Mouse (Mus musculus): ENCODE results near the gene Mapk8ip2. TPM values are rescaled to one million over a fixed set of nuclear protein-coding genes. Genes with fewer than 3 reads are reported as not detected.

Gene Mapk8ip2
- total and polyA plus RNA-seq, 3 experiments: 0.04 TPM; not detected in 2

- Histone ChIP-seq H3K4me1 (ENCODE audit: control insufficient read depth in 1 of 2, insufficient read depth in 2 of 2) (peaks cover 0 to 14% of the 10 kb centered on the region in 2 experiments; a peak in 2 of 4 replicates), H3K4me2 (ENCODE audit: insufficient read depth, low read depth, poor library complexity, severe bottlenecking) (peak within 1 kb of the TSS; percentile 85), H3K27me3 (replicated peaks) (no peaks in the 10 kb centered on the region), H3K9me3 (replicated peaks; ENCODE audit: low read length) (no peaks in the 10 kb centered on the region), H3K27ac (ENCODE audit: insufficient read depth, low read depth) (peak within 1 kb of the TSS; percentile 76), H3K4me3 (replicated peaks in 1 of 3; ENCODE audit: low read depth in 2 of 3, low read length in 2 of 3, poor library complexity in 1 of 3) (peak within 1 kb of the TSS; percentile 79 to 90 (median 80)), H3K79me2 (replicated peaks; ENCODE audit: control insufficient read depth, extremely low read depth, insufficient read depth, poor library complexity, severe bottlenecking) (peaks cover 12% of the 10 kb centered on the region), H3K9ac (ENCODE audit: insufficient read depth, low read depth) (peak within 1 kb of the TSS; percentile 91), H3K36me3 (replicated peaks in 1 of 2; ENCODE audit: control insufficient read depth in 1 of 2, insufficient read depth in 1 of 2, low read length in 1 of 2) (peaks cover 21 to 36% of the 10 kb centered on the region in 2 experiments)
- TF ChIP-seq ETS1 (conservative IDR thresholded peaks at IDR 0.05; ENCODE audit: low read depth, low read length): 0 out of 2 replicates have a peak, but pooled peaks have one; percentile 30
- no peak; the same call in 1 of the 2 replicates for TF ChIP-seq MAX (IDR thresholded peaks at IDR 0.05; ENCODE audit: low read length)
- TF ChIP-seq JUN (IDR thresholded peaks at IDR 0.05; ENCODE audit: insufficient read depth, low read depth, low read length): peak; percentile 23; the same call in 1 of the 2 replicates
- no peak for TF ChIP-seq CTCF (conservative IDR thresholded peaks at IDR 0.05 in 1 of 2, IDR thresholded peaks at IDR 0.05 in 1 of 2; ENCODE audit: low read depth in 2 of 2, low read length in 2 of 2)
- TF ChIP-seq ZNF384 (IDR thresholded peaks at IDR 0.05; ENCODE audit: low read depth, low read length): no peak
- TF ChIP-seq E2F4 (IDR thresholded peaks at IDR 0.05; ENCODE audit: insufficient replicate concordance, low read depth, low read length): no peak
- TF ChIP-seq GABPA (IDR thresholded peaks at IDR 0.05; ENCODE audit: insufficient replicate concordance, low read depth, low read length): no peak
- TF ChIP-seq ZMIZ1 (IDR thresholded peaks at IDR 0.05; ENCODE audit: low read depth, low read length): peak; percentile 90
- peak; percentile 29; the same call in 1 of the 2 replicates for TF ChIP-seq IRF4 (IDR thresholded peaks at IDR 0.05; ENCODE audit: low read depth, low read length)
- no peak for TF ChIP-seq JUND (conservative IDR thresholded peaks at IDR 0.05; ENCODE audit: low read depth, low read length)
- peak; percentile 92; the same call in 1 of the 2 replicates for TF ChIP-seq SIN3A (IDR thresholded peaks at IDR 0.05; ENCODE audit: low read length)
- no peak; the same call in 1 of the 2 replicates for TF ChIP-seq NRF1 (IDR thresholded peaks at IDR 0.05; ENCODE audit: low read depth, low read length)
- 0 out of 2 replicates have a peak, but pooled peaks have one; percentile 43 for TF ChIP-seq KAT2A (IDR thresholded peaks at IDR 0.05; ENCODE audit: insufficient replicate concordance, low read length)
- TF ChIP-seq MAZ (IDR thresholded peaks at IDR 0.05; ENCODE audit: low read depth, low read length): 0 out of 2 replicates have a peak, but pooled peaks have one; percentile 10
- TF ChIP-seq TBP (conservative IDR thresholded peaks at IDR 0.05; ENCODE audit: low read depth, low read length): peak; percentile 98
- TF ChIP-seq POLR2A (IDR thresholded peaks at IDR 0.05; ENCODE audit: low read depth, low read length): peak; percentile 92
- peak; percentile 30; the same call in 1 of the 2 replicates for TF ChIP-seq MYC (IDR thresholded peaks at IDR 0.05; ENCODE audit: low read depth, low read length)
- no peak for TF ChIP-seq ZKSCAN1 (IDR thresholded peaks at IDR 0.05; ENCODE audit: borderline replicate concordance, low read depth, low read length)
- no peak for TF ChIP-seq UBTF (IDR thresholded peaks at IDR 0.05; ENCODE audit: low read depth, low read length)
- TF ChIP-seq HCFC1 (IDR thresholded peaks at IDR 0.05; ENCODE audit: low read depth, low read length): peak; percentile 70
- peak; percentile 75 for TF ChIP-seq POLR2AphosphoS2 (IDR thresholded peaks at IDR 0.05; ENCODE audit: low read depth, low read length)
- no peak for TF ChIP-seq PAX5 (IDR thresholded peaks at IDR 0.05; ENCODE audit: low read length)
- TF ChIP-seq TCF12 (IDR thresholded peaks at IDR 0.05; ENCODE audit: low read depth, low read length): peak; percentile 69
- TF ChIP-seq RAD21 (IDR thresholded peaks at IDR 0.05; ENCODE audit: low read depth, low read length): no peak
- TF ChIP-seq ZC3H11A (IDR thresholded peaks at IDR 0.05; ENCODE audit: low read depth, low read length): no peak
- TF ChIP-seq CHD2 (IDR thresholded peaks at IDR 0.05; ENCODE audit: low read length): no peak
- no peak for TF ChIP-seq MEF2A (IDR thresholded peaks at IDR 0.05; ENCODE audit: borderline replicate concordance, low read depth, low read length)
- peak; percentile 77 for TF ChIP-seq MXI1 (IDR thresholded peaks at IDR 0.05; ENCODE audit: low read depth, low read length)
- TF ChIP-seq EP300 (IDR thresholded peaks at IDR 0.05; ENCODE audit: low read length): no peak
- TF ChIP-seq SMC3 (IDR thresholded peaks at IDR 0.05; ENCODE audit: low read depth, low read length): no peak
- no peak for TF ChIP-seq CHD1 (IDR thresholded peaks at IDR 0.05; ENCODE audit: low read depth, low read length)
- TF ChIP-seq NELFE (IDR thresholded peaks at IDR 0.05; ENCODE audit: low read depth, low read length): peak; percentile 81
- TF ChIP-seq MAFK (IDR thresholded peaks at IDR 0.05; ENCODE audit: insufficient replicate concordance, low read length): no peak
- TF ChIP-seq USF1 (IDR thresholded peaks at IDR 0.05; ENCODE audit: low read depth, low read length): peak; percentile 47
- TF ChIP-seq ELF1 (IDR thresholded peaks at IDR 0.05; ENCODE audit: low read depth, low read length): peak; percentile 95
- peak; percentile 89 for TF ChIP-seq BHLHE40 (IDR thresholded peaks at IDR 0.05; ENCODE audit: low read depth, low read length)
- no peak for TF ChIP-seq USF2 (conservative IDR thresholded peaks at IDR 0.05; ENCODE audit: low read depth, low read length)
- no peak for TF ChIP-seq RCOR1 (conservative IDR thresholded peaks at IDR 0.05; ENCODE audit: low read depth, low read length)
- DNase-seq (ENCODE audit: extremely low read depth): peak; percentile 91
- dilution Hi-C loops (cut with MboI; ENCODE audit: extremely low pct_ligation_motif_present, extremely low pct_unique_long_range_greater_than_20kb, low sequenced_read_pairs) (no loop called here), in situ Hi-C loops (cut with MboI; ENCODE audit: low pct_ligation_motif_present, low pct_unique_long_range_greater_than_20kb, low sequenced_read_pairs) (loop anchor here (10.0 kb wide), 1 partner anchor 355 kb away; the partner anchor contains the start of gene Trabd)
These were observed 24.1 kb upstream of the Mapk8ip2 start, which contains the start of the genes C730034F03Rik, Gm44502 and Chkb for GRCm38 (mm10) chr15:89429352-89430221. Gene C730034F03Rik, plus strand, starts transcription at chr15:89429589. Gene Gm44502, minus strand, starts transcription at chr15:89429696. Gene Chkb, minus strand, starts transcription at chr15:89429908.
